Mouse (Mus musculus): ENCODE data around the gene Rbm8a. TPM values are rescaled to one million over a fixed set of nuclear protein-coding genes. Genes with fewer than 3 reads are reported as not detected.

The Rbm8a gene
- polyA plus RNA-seq, 1 experiment from 2014 or later: 91.4 TPM

DNA sequence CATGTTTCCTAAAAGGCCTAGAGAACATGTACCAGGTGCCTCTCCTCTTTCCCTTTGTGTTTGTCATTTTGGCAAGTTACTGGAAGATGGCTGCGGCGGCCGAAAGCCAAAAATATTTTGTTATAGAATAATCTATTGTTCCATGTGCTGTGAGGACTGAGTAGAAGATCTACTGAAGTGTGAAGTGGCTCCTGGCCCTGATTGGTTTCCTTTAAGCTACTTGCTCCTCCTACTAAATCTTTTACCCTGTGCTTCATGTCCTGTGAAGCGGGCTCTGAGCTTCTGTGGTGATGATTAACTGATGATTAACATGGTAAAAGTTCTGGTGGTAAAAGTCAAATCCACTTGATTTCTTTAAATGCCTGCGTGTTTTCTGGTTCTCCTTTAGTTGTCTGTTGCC, 37.2 kb downstream of the Rbm8a start:
- Histone ChIP-seq H3K4me3 (ENCODE audit: low read depth, low read length) (no peak overlapping the region), H3K9ac (replicated peaks; ENCODE audit: low read depth) (no peak overlapping the region), H3K4me1 (ENCODE audit: insufficient read depth, low read depth, low read length) (0 out of 2 replicates have a peak, but pooled peaks cover 9% of the 10 kb centered on the region), H3K36me3 (ENCODE audit: insufficient read depth, low read length) (no peaks in the 10 kb centered on the region), H3K27ac (ENCODE audit: low read length) (no peak overlapping the region), H3K27me3 (replicated peaks; ENCODE audit: insufficient read depth, low read length) (no peaks in the 10 kb centered on the region), H3K9me3 (ENCODE audit: low read length) (no peaks in the 10 kb centered on the region), H3K4me2 (replicated peaks; ENCODE audit: low read depth, low read length) (no peak overlapping the region)
- ATAC-seq (no peak), DNase-seq (ENCODE audit: low spot score) (no peak)
- 88% methylated on average over 5 of the region's 5 CpGs for WGBS
- no peak for TF ChIP-seq EP300 (IDR thresholded peaks at IDR 0.05)
- no peak for TF ChIP-seq CTCF (IDR thresholded peaks at IDR 0.05)

GRCm38 (mm10) chr3:96667316-96667715, 37.6 kb downstream of the Rbm8a start:
- H3K36me3 ChIP-seq (ENCODE audit: insufficient read depth, low read length): no peaks in the 10 kb centered on the region
- H3K4me3 ChIP-seq (ENCODE audit: low read depth, low read length): no peak overlapping the region
- no peak overlapping the region for H3K27ac ChIP-seq (ENCODE audit: low read length)
- TF ChIP-seq EP300 (IDR thresholded peaks at IDR 0.05): no peak
- TF ChIP-seq CTCF (IDR thresholded peaks at IDR 0.05): peak; percentile 65
- H3K4me1 ChIP-seq (ENCODE audit: insufficient read depth, low read depth, low read length): 0 out of 2 replicates have a peak, but pooled peaks cover 9% of the 10 kb centered on the region
- 39% methylated on average over 1 of the region's 1 CpGs for WGBS
- H3K9ac ChIP-seq (replicated peaks; ENCODE audit: low read depth): no peak overlapping the region
- no peak overlapping the region for H3K4me2 ChIP-seq (replicated peaks; ENCODE audit: low read depth, low read length)
- H3K9me3 ChIP-seq (ENCODE audit: low read length): no peaks in the 10 kb centered on the region
- ATAC-seq (no peak), DNase-seq (ENCODE audit: low spot score) (peak; percentile 36)
- no peaks in the 10 kb centered on the region for H3K27me3 ChIP-seq (replicated peaks; ENCODE audit: insufficient read depth, low read length)

- H3K9me3 ChIP-seq (ENCODE audit: low read length): no peaks in the 10 kb centered on the region
- no peaks in the 10 kb centered on the region for H3K27me3 ChIP-seq (replicated peaks; ENCODE audit: insufficient read depth, low read length)
- H3K4me2 ChIP-seq (replicated peaks; ENCODE audit: low read depth, low read length): no peak overlapping the region
- H3K27ac ChIP-seq (ENCODE audit: low read length): no peak overlapping the region
- H3K36me3 ChIP-seq (ENCODE audit: insufficient read depth, low read length): no peaks in the 10 kb centered on the region
- 0 out of 2 replicates have a peak, but pooled peaks cover 9% of the 10 kb centered on the region for H3K4me1 ChIP-seq (ENCODE audit: insufficient read depth, low read depth, low read length)
- no peak overlapping the region for H3K9ac ChIP-seq (replicated peaks; ENCODE audit: low read depth)
- ATAC-seq (no peak), DNase-seq (ENCODE audit: low spot score) (no peak)
- 94% methylated on average over 5 of the region's 5 CpGs for WGBS
- TF ChIP-seq EP300 (IDR thresholded peaks at IDR 0.05) (no peak), CTCF (IDR thresholded peaks at IDR 0.05) (no peak)
- H3K4me3 ChIP-seq (ENCODE audit: low read depth, low read length): no peak overlapping the region
These were observed 38.8 kb downstream of the Rbm8a start for GRCm38 (mm10) chr3:96668424-96669067.

DNA sequence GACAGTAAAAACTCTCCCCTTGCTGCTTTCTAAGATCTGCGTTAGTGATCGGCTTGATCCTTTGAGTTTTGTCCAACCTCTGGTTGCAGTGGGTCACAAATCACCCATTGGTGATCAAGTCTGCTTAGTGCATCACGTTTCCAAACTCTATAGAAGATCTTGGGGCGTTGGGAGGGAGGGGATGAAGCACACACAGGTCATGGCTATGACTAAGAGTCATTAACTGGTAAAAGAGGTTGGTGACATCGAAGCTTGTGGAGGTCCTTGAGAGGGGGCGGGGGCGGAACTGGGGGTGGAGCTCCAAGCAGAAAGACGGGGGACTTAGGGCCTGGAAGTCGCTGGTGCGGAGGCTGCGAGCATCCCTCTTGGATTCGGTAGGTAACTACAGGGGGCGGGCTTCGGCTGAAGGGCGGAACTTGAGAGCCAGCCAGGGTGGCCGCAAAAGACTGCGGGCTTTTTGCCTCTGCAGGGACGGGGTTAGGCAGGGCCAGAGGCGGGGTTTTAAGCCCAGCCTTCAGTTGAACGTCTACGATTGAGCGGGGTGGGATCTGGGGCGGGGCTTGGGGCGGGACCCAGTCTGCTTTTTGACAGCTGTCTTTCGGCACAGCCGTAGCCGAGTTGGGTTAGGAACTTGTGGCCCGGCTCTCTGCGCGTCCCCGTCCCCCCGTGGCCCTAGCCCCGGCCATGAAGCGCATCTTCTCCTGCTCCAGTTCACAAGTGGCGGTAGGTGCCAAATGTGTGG, 40.2 kb downstream of the Rbm8a start, which contains the start of gene Ankrd35:
Gene Ankrd35, plus strand, starts transcription at position 405 of the 742 bp plus-strand sequence.
- Histone ChIP-seq H3K4me1 (ENCODE audit: insufficient read depth, low read depth, low read length) (0 out of 2 replicates have a peak, but pooled peaks cover 5% of the 10 kb centered on the region), H3K9ac (replicated peaks; ENCODE audit: low read depth) (no peak within 1 kb of the TSS), H3K27me3 (replicated peaks; ENCODE audit: insufficient read depth, low read length) (no peaks in the 10 kb centered on the region), H3K4me3 (ENCODE audit: low read depth, low read length) (peak within 1 kb of the TSS; percentile 28), H3K4me2 (replicated peaks; ENCODE audit: low read depth, low read length) (peak within 1 kb of the TSS; percentile 64), H3K9me3 (ENCODE audit: low read length) (no peaks in the 10 kb centered on the region), H3K27ac (ENCODE audit: low read length) (no peak within 1 kb of the TSS), H3K36me3 (ENCODE audit: insufficient read depth, low read length) (no peaks in the 10 kb centered on the region)
- DNase-seq (ENCODE audit: low spot score): peak; percentile 96
- peak; percentile 99 for ATAC-seq
- 6% methylated on average over 30 of the region's 35 CpGs for WGBS
- TF ChIP-seq EP300 (IDR thresholded peaks at IDR 0.05) (no peak), CTCF (IDR thresholded peaks at IDR 0.05) (peak; percentile 58)

GRCm38 (mm10) chr3:96671519-96671918, 41.8 kb downstream of the Rbm8a start:
- Histone ChIP-seq H3K27me3 (replicated peaks; ENCODE audit: insufficient read depth, low read length) (no peaks in the 10 kb centered on the region), H3K9ac (replicated peaks; ENCODE audit: low read depth) (no peak overlapping the region), H3K9me3 (ENCODE audit: low read length) (no peaks in the 10 kb centered on the region), H3K36me3 (ENCODE audit: insufficient read depth, low read length) (no peaks in the 10 kb centered on the region), H3K4me2 (replicated peaks; ENCODE audit: low read depth, low read length) (no peak overlapping the region), H3K27ac (ENCODE audit: low read length) (no peak overlapping the region), H3K4me3 (ENCODE audit: low read depth, low read length) (no peak overlapping the region), H3K4me1 (ENCODE audit: insufficient read depth, low read depth, low read length) (0 out of 2 replicates have a peak, but pooled peaks cover 5% of the 10 kb centered on the region)
- DNase-seq (ENCODE audit: low spot score) (no peak), ATAC-seq (no peak)
- no peak for TF ChIP-seq EP300 (IDR thresholded peaks at IDR 0.05)
- TF ChIP-seq CTCF (IDR thresholded peaks at IDR 0.05): no peak
- WGBS: 95% methylated on average over 5 of the region's 5 CpGs

DNA sequence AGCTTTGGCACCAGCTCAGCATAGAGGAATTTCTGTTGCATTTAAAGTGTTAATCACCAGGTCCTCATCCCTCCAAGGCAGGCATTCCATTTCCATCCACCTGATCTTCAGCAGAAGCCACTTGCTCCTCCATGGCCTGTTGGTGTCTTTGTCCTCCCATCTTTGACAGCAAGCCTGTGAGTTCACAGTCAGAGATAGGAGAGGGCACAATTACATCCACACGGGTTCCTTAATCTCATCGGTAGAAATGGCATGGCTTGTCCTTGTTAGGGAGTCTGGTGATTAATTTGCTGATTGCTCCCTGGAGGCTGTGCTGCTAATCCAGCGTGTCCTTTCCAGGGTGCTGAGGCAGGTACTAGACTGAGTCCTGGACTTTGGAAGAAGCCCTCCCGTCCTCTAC, 43.8 kb downstream of the Rbm8a start:
- Histone ChIP-seq H3K4me3 (ENCODE audit: low read depth, low read length) (no peak overlapping the region), H3K27ac (ENCODE audit: low read length) (no peak overlapping the region), H3K4me2 (replicated peaks; ENCODE audit: low read depth, low read length) (no peak overlapping the region), H3K4me1 (ENCODE audit: insufficient read depth, low read depth, low read length) (0 out of 2 replicates have a peak, but pooled peaks cover 5% of the 10 kb centered on the region), H3K9ac (replicated peaks; ENCODE audit: low read depth) (no peak overlapping the region), H3K27me3 (replicated peaks; ENCODE audit: insufficient read depth, low read length) (no peaks in the 10 kb centered on the region), H3K9me3 (ENCODE audit: low read length) (no peaks in the 10 kb centered on the region), H3K36me3 (ENCODE audit: insufficient read depth, low read length) (no peaks in the 10 kb centered on the region)
- DNase-seq (ENCODE audit: low spot score) (no peak), ATAC-seq (no peak)
- TF ChIP-seq CTCF (IDR thresholded peaks at IDR 0.05) (no peak), EP300 (IDR thresholded peaks at IDR 0.05) (no peak)
- WGBS: 75% methylated on average over 4 of the region's 4 CpGs

Data from lung, postnatal 0 days (tissue).